Mouse (Mus musculus): ENCODE measurements around the gene Xxylt1. TPM values are rescaled to one million over a fixed set of nuclear protein-coding genes. Genes with fewer than 3 reads are reported as not detected.

The Xxylt1 gene
- polyA plus RNA-seq, 1 experiment, result 10.3 TPM

- TF ChIP-seq GATA1 (IDR thresholded peaks at IDR 0.05; ENCODE audit: low read length), result no peak
Measured at GRCm38 (mm10) chr16:30990661-30991060, 90.6 kb downstream of the Xxylt1 start.

- TF ChIP-seq GATA1 (IDR thresholded peaks at IDR 0.05; ENCODE audit: low read length), result no peak
Measured at GRCm38 (mm10) chr16:30988225-30988624, 93.0 kb downstream of the Xxylt1 start.

- no peak for TF ChIP-seq GATA1 (IDR thresholded peaks at IDR 0.05; ENCODE audit: low read length)
Measured at GRCm38 (mm10) chr16:30987684-30988083, 93.5 kb downstream of the Xxylt1 start.

GRCm38 (mm10) chr16:30984826-30985545, 96.2 kb downstream of the Xxylt1 start:
- no peak for TF ChIP-seq GATA1 (IDR thresholded peaks at IDR 0.05; ENCODE audit: low read length)

GRCm38 (mm10) chr16:30984101-30984500, 97.1 kb downstream of the Xxylt1 start:
- TF ChIP-seq GATA1 (IDR thresholded peaks at IDR 0.05; ENCODE audit: low read length), result no peak

- no peak for TF ChIP-seq GATA1 (IDR thresholded peaks at IDR 0.05; ENCODE audit: low read length)
Measured at GRCm38 (mm10) chr16:30983699-30984098, 97.5 kb downstream of the Xxylt1 start.

- TF ChIP-seq GATA1 (IDR thresholded peaks at IDR 0.05; ENCODE audit: low read length), result no peak
Measured at GRCm38 (mm10) chr16:30983281-30983680, 98.0 kb downstream of the Xxylt1 start.

GRCm38 (mm10) chr16:30981345-30981744, 99.9 kb downstream of the Xxylt1 start:
- TF ChIP-seq GATA1 (IDR thresholded peaks at IDR 0.05; ENCODE audit: low read length), result no peak

- no peak for TF ChIP-seq GATA1 (IDR thresholded peaks at IDR 0.05; ENCODE audit: low read length)
Measured at GRCm38 (mm10) chr16:30979905-30980304, 101.3 kb downstream of the Xxylt1 start.

- TF ChIP-seq GATA1 (IDR thresholded peaks at IDR 0.05; ENCODE audit: low read length), result no peak
Measured at GRCm38 (mm10) chr16:30977728-30978127, 103.5 kb downstream of the Xxylt1 start.

GRCm38 (mm10) chr16:30977186-30977585, 104.0 kb downstream of the Xxylt1 start:
- no peak for TF ChIP-seq GATA1 (IDR thresholded peaks at IDR 0.05; ENCODE audit: low read length)

- no peak for TF ChIP-seq GATA1 (IDR thresholded peaks at IDR 0.05; ENCODE audit: low read length)
Measured at GRCm38 (mm10) chr16:30974549-30974948, 106.7 kb downstream of the Xxylt1 start.

- TF ChIP-seq GATA1 (IDR thresholded peaks at IDR 0.05; ENCODE audit: low read length), result no peak
Measured at GRCm38 (mm10) chr16:30973416-30973815, 107.8 kb downstream of the Xxylt1 start.

GRCm38 (mm10) chr16:30971950-30972541, 109.2 kb downstream of the Xxylt1 start:
- TF ChIP-seq GATA1 (IDR thresholded peaks at IDR 0.05; ENCODE audit: low read length), result no peak

GRCm38 (mm10) chr16:30969266-30970064, 111.8 kb downstream of the Xxylt1 start:
- TF ChIP-seq GATA1 (IDR thresholded peaks at IDR 0.05; ENCODE audit: low read length), result no peak

- no peak for TF ChIP-seq GATA1 (IDR thresholded peaks at IDR 0.05; ENCODE audit: low read length)
Measured at GRCm38 (mm10) chr16:30968402-30969151, 112.7 kb downstream of the Xxylt1 start.
